Mouse (Mus musculus): Measurements from ENCODE around the gene Mcub. TPM values are rescaled to one million over a fixed set of nuclear protein-coding genes. Genes with fewer than 3 reads are reported as not detected.

The Mcub gene
- total and polyA plus RNA-seq, 3 experiments, result 2.9 to 3.8 (median 3.7) TPM

GRCm38 (mm10) chr3:129887779-129888517 lies 82.1 kb downstream of the Mcub start:
- no peak for TF ChIP-seq MAZ (IDR thresholded peaks at IDR 0.05; ENCODE audit: low read depth, low read length)
- TF ChIP-seq UBTF (IDR thresholded peaks at IDR 0.05; ENCODE audit: low read depth, low read length), result no peak
- no peak for TF ChIP-seq MAX (IDR thresholded peaks at IDR 0.05; ENCODE audit: low read length)
- TF ChIP-seq ZMIZ1 (IDR thresholded peaks at IDR 0.05; ENCODE audit: low read depth, low read length), result no peak
- no peak for TF ChIP-seq RCOR1 (conservative IDR thresholded peaks at IDR 0.05; ENCODE audit: low read depth, low read length)
- TF ChIP-seq POLR2A (IDR thresholded peaks at IDR 0.05; ENCODE audit: low read depth, low read length), result no peak
- TF ChIP-seq MXI1 (IDR thresholded peaks at IDR 0.05; ENCODE audit: low read depth, low read length), result no peak
- TF ChIP-seq CHD1 (IDR thresholded peaks at IDR 0.05; ENCODE audit: low read depth, low read length), result no peak
- no peak for TF ChIP-seq ZC3H11A (IDR thresholded peaks at IDR 0.05; ENCODE audit: low read depth, low read length)
- TF ChIP-seq CTCF (conservative IDR thresholded peaks at IDR 0.05 in 1 of 2, IDR thresholded peaks at IDR 0.05 in 1 of 2; ENCODE audit: low read depth in 2 of 2, low read length in 2 of 2), result no peak
- no peak for TF ChIP-seq SMC3 (IDR thresholded peaks at IDR 0.05; ENCODE audit: low read depth, low read length)
- no peak for TF ChIP-seq BHLHE40 (IDR thresholded peaks at IDR 0.05; ENCODE audit: low read depth, low read length)
- no peak for TF ChIP-seq JUN (IDR thresholded peaks at IDR 0.05; ENCODE audit: insufficient read depth, low read depth, low read length)
- Histone ChIP-seq H3K4me2 (ENCODE audit: insufficient read depth, low read depth, poor library complexity, severe bottlenecking) (no peak overlapping the region), H3K79me2 (replicated peaks; ENCODE audit: control insufficient read depth, extremely low read depth, insufficient read depth, poor library complexity, severe bottlenecking) (no peaks in the 10 kb centered on the region), H3K4me1 (ENCODE audit: control insufficient read depth in 1 of 2, insufficient read depth in 2 of 2) (peaks cover 12 to 27% of the 10 kb centered on the region in 2 experiments), H3K27ac (ENCODE audit: insufficient read depth, low read depth) (no peak overlapping the region), H3K4me3 (replicated peaks in 1 of 3; ENCODE audit: low read depth in 2 of 3, low read length in 2 of 3, poor library complexity in 1 of 3) (no peak overlapping the region), H3K27me3 (replicated peaks) (no peaks in the 10 kb centered on the region), H3K36me3 (replicated peaks in 1 of 2; ENCODE audit: control insufficient read depth in 1 of 2, insufficient read depth in 1 of 2, low read length in 1 of 2) (peaks cover 20 to 71% of the 10 kb centered on the region in 2 experiments), H3K9ac (ENCODE audit: insufficient read depth, low read depth) (no peak overlapping the region), H3K9me3 (replicated peaks; ENCODE audit: low read length) (no peaks in the 10 kb centered on the region)
- in situ Hi-C loops (cut with MboI; ENCODE audit: low pct_ligation_motif_present, low pct_unique_long_range_greater_than_20kb, low sequenced_read_pairs), result no loop called here
- dilution Hi-C loops (cut with MboI; ENCODE audit: extremely low pct_ligation_motif_present, extremely low pct_unique_long_range_greater_than_20kb, low sequenced_read_pairs), result no loop called here
- no peak for DNase-seq (ENCODE audit: extremely low read depth)

GRCm38 (mm10) chr3:129886430-129886829 lies 83.6 kb downstream of the Mcub start:
- Histone ChIP-seq H3K27me3 (replicated peaks) (no peaks in the 10 kb centered on the region), H3K36me3 (replicated peaks in 1 of 2; ENCODE audit: control insufficient read depth in 1 of 2, insufficient read depth in 1 of 2, low read length in 1 of 2) (peaks cover 14 to 60% of the 10 kb centered on the region in 2 experiments), H3K4me1 (ENCODE audit: control insufficient read depth in 1 of 2, insufficient read depth in 2 of 2) (peaks cover under 1 to 28% of the 10 kb centered on the region in 2 experiments; a peak in 3 of 4 replicates), H3K9me3 (replicated peaks; ENCODE audit: low read length) (no peaks in the 10 kb centered on the region), H3K27ac (ENCODE audit: insufficient read depth, low read depth) (no peak overlapping the region), H3K4me2 (ENCODE audit: insufficient read depth, low read depth, poor library complexity, severe bottlenecking) (no peak overlapping the region), H3K9ac (ENCODE audit: insufficient read depth, low read depth) (no peak overlapping the region), H3K4me3 (replicated peaks in 1 of 3; ENCODE audit: low read depth in 2 of 3, low read length in 2 of 3, poor library complexity in 1 of 3) (no peak overlapping the region), H3K79me2 (replicated peaks; ENCODE audit: control insufficient read depth, extremely low read depth, insufficient read depth, poor library complexity, severe bottlenecking) (0 out of 2 replicates have a peak, but pooled peaks cover under 1% of the 10 kb centered on the region)
- TF ChIP-seq PAX5 (IDR thresholded peaks at IDR 0.05; ENCODE audit: low read length) (no peak), MYC (IDR thresholded peaks at IDR 0.05; ENCODE audit: low read depth, low read length) (no peak), HCFC1 (IDR thresholded peaks at IDR 0.05; ENCODE audit: low read depth, low read length) (no peak), CTCF (conservative IDR thresholded peaks at IDR 0.05 in 1 of 2, IDR thresholded peaks at IDR 0.05 in 1 of 2; ENCODE audit: low read depth in 2 of 2, low read length in 2 of 2) (no peak), SIN3A (IDR thresholded peaks at IDR 0.05; ENCODE audit: low read length) (no peak), UBTF (IDR thresholded peaks at IDR 0.05; ENCODE audit: low read depth, low read length) (no peak), ZMIZ1 (IDR thresholded peaks at IDR 0.05; ENCODE audit: low read depth, low read length) (no peak), SMC3 (IDR thresholded peaks at IDR 0.05; ENCODE audit: low read depth, low read length) (no peak), ELF1 (IDR thresholded peaks at IDR 0.05; ENCODE audit: low read depth, low read length) (no peak)
- in situ Hi-C loops (cut with MboI; ENCODE audit: low pct_ligation_motif_present, low pct_unique_long_range_greater_than_20kb, low sequenced_read_pairs) (no loop called here), dilution Hi-C loops (cut with MboI; ENCODE audit: extremely low pct_ligation_motif_present, extremely low pct_unique_long_range_greater_than_20kb, low sequenced_read_pairs) (no loop called here)
- DNase-seq (ENCODE audit: extremely low read depth), result no peak
